Comparison of ENCODE assay signal across 9 mouse cellular contexts in genomic region chr4:58082588-58082987, GRCm38 (mm10).
DNase-seq lines count a peak whose midpoint lies in the region; ATAC-seq and TF ChIP-seq lines count a peak whose summit lies in the region.
"Had no signal": no experiment of that assay in that cellular context is flagged by ENCODE, and none has a peak within 500 bp of the region (broad histone marks: within the 10 kb centered on the region; RNA-seq: fewer than 3 reads in every experiment).

No protein-coding gene starts in this region.

- H3K27me3 ChIP-seq in heart, embryonic 10.5 days (ENCODE audit: insufficient read depth, poor library complexity, severe bottlenecking), result no peaks in the 10 kb centered on the region
- H3K27me3 ChIP-seq in forebrain, embryonic 11.5 days (ENCODE audit: control insufficient read depth, insufficient read depth, low read length), result no peaks in the 10 kb centered on the region
- H3K27me3 ChIP-seq in hindbrain, embryonic 11.5 days (ENCODE audit: control insufficient read depth, insufficient read depth, low read length), result no peaks in the 10 kb centered on the region
- H3K27me3 ChIP-seq in midbrain, embryonic 14.5 days (ENCODE audit: control insufficient read depth, insufficient read depth, low read length), result no peaks in the 10 kb centered on the region
- H3K27me3 ChIP-seq: lung, embryonic 15.5 days had no signal

- no peak overlapping the region for H3K27ac ChIP-seq in heart, embryonic 10.5 days
- no peak overlapping the region for H3K27ac ChIP-seq in forebrain, embryonic 11.5 days (ENCODE audit: low read depth, low read length)
- H3K27ac ChIP-seq in hindbrain, embryonic 11.5 days (ENCODE audit: low read depth, low read length), result no peak overlapping the region
- H3K27ac ChIP-seq in midbrain, embryonic 14.5 days (replicated peaks; ENCODE audit: low read depth, low read length), result no peak overlapping the region
- H3K27ac ChIP-seq: lung, embryonic 15.5 days had no signal

- no peaks in the 10 kb centered on the region for H3K4me1 ChIP-seq in heart, embryonic 10.5 days
- 0 out of 2 replicates have a peak, but pooled peaks cover 3% of the 10 kb centered on the region for H3K4me1 ChIP-seq in forebrain, embryonic 11.5 days (replicated peaks; ENCODE audit: control insufficient read depth, insufficient read depth, low read length)
- no peaks in the 10 kb centered on the region for H3K4me1 ChIP-seq in hindbrain, embryonic 11.5 days (replicated peaks; ENCODE audit: control insufficient read depth, insufficient read depth, low read length)
- H3K4me1 ChIP-seq in midbrain, embryonic 14.5 days (ENCODE audit: control insufficient read depth, insufficient read depth, low read length), result no peaks in the 10 kb centered on the region

- no peak for TF ChIP-seq POLR2A in brain, embryonic 14.5 days (IDR thresholded peaks at IDR 0.05; ENCODE audit: borderline replicate concordance, extremely low read depth, insufficient read depth, insufficient read length, poor library complexity, severe bottlenecking)

- H3K9ac ChIP-seq in forebrain, embryonic 11.5 days (ENCODE audit: low read length), result no peak overlapping the region
- no peak overlapping the region for H3K9ac ChIP-seq in hindbrain, embryonic 11.5 days (ENCODE audit: low read depth, low read length)
- H3K9ac ChIP-seq in midbrain, embryonic 14.5 days (replicated peaks; ENCODE audit: low read length), result no peak overlapping the region
- H3K9ac ChIP-seq: lung, embryonic 15.5 days had no signal

- ATAC-seq in forebrain, embryonic 11.5 days (replicated peaks; ENCODE audit: low FRiP score), result peak; percentile 49; the same call in 1 of the 2 replicates
- ATAC-seq in hindbrain, embryonic 11.5 days (ENCODE audit: low FRiP score), result peak; percentile 71
- ATAC-seq in midbrain, embryonic 14.5 days (ENCODE audit: low FRiP score, low TSS enrichment), result no peak

- no peak overlapping the region for H3K4me2 ChIP-seq in forebrain, embryonic 11.5 days (ENCODE audit: low read depth, low read length, severe bottlenecking)
- no peak overlapping the region for H3K4me2 ChIP-seq in hindbrain, embryonic 11.5 days (replicated peaks; ENCODE audit: low read depth, low read length)
- no peak overlapping the region for H3K4me2 ChIP-seq in midbrain, embryonic 14.5 days (ENCODE audit: low read length)
- H3K4me2 ChIP-seq: lung, embryonic 15.5 days had no signal

- 0 out of 2 replicates have a peak, but pooled peaks cover 6% of the 10 kb centered on the region for H3K36me3 ChIP-seq in heart, embryonic 10.5 days
- no peaks in the 10 kb centered on the region for H3K36me3 ChIP-seq in forebrain, embryonic 11.5 days (ENCODE audit: control insufficient read depth, insufficient read depth, low read length)
- no peaks in the 10 kb centered on the region for H3K36me3 ChIP-seq in hindbrain, embryonic 11.5 days (ENCODE audit: control insufficient read depth, insufficient read depth, low read length)
- H3K36me3 ChIP-seq in midbrain, embryonic 14.5 days (ENCODE audit: control insufficient read depth, insufficient read depth, low read length), result no peaks in the 10 kb centered on the region

- peak; percentile 92 for TF ChIP-seq CTCF in brain, embryonic 14.5 days (IDR thresholded peaks at IDR 0.05; ENCODE audit: borderline replicate concordance, extremely low read depth, insufficient read depth, insufficient read length)

- DNase-seq in heart, adult 11 months, result peak; percentile 90
- DNase-seq in heart, embryonic 10.5 days (ENCODE audit: low spot score), result no peak
- DNase-seq in brain, embryonic 14.5 days (ENCODE audit: low read depth), result peak; percentile 70
- peak; percentile 79 for DNase-seq in forebrain, embryonic 11.5 days (ENCODE audit: low spot score)
- DNase-seq in hindbrain, embryonic 11.5 days (ENCODE audit: low spot score), result peak; percentile 79
- peak; percentile 56 to 74 for DNase-seq in left cerebral cortex, postnatal 10 days (ENCODE audit: extremely low spot score in 1 of 2, low spot score in 2 of 2)
- peak; percentile 82 for DNase-seq in midbrain, embryonic 14.5 days
- DNase-seq in spleen, postnatal 10 days (ENCODE audit: low spot score in 2 of 2), result peak; percentile 31 to 71

- WGBS in heart, embryonic 10.5 days, result 14% methylated on average over 5 of the region's 5 CpGs
- 8% methylated on average over 5 of the region's 5 CpGs for WGBS in forebrain, embryonic 11.5 days
- 11% methylated on average over 5 of the region's 5 CpGs for WGBS in hindbrain, embryonic 11.5 days
- 15% methylated on average over 5 of the region's 5 CpGs for WGBS in midbrain, embryonic 14.5 days

- H3K9me3 ChIP-seq in heart, embryonic 10.5 days, result no peaks in the 10 kb centered on the region; the same call in 1 of the 2 replicates
- H3K9me3 ChIP-seq in forebrain, embryonic 11.5 days (ENCODE audit: control insufficient read depth, low read length), result no peaks in the 10 kb centered on the region
- H3K9me3 ChIP-seq in hindbrain, embryonic 11.5 days (ENCODE audit: control insufficient read depth, low read length), result no peaks in the 10 kb centered on the region
- no peaks in the 10 kb centered on the region for H3K9me3 ChIP-seq in midbrain, embryonic 14.5 days (ENCODE audit: control insufficient read depth, low read length)
- H3K9me3 ChIP-seq: lung, embryonic 15.5 days had no signal

- H3K4me3 ChIP-seq in heart, embryonic 10.5 days, result no peak overlapping the region
- H3K4me3 ChIP-seq in forebrain, embryonic 11.5 days (ENCODE audit: low read depth, low read length), result no peak overlapping the region
- H3K4me3 ChIP-seq in hindbrain, embryonic 11.5 days (ENCODE audit: low read depth, low read length), result no peak overlapping the region
- no peak overlapping the region for H3K4me3 ChIP-seq in midbrain, embryonic 14.5 days (replicated peaks; ENCODE audit: low read depth, low read length)
- H3K4me3 ChIP-seq: lung, embryonic 15.5 days had no signal

- intact Hi-C loops in left cerebral cortex, postnatal 10 days (cut with DNase I), result loop anchor here (5.0 to 10.0 kb wide), 2 partner anchors 172 to 180 kb away; no protein-coding TSS in a partner anchor
